Mouse (Mus musculus): ENCODE results near the gene Apol9a.

The Apol9a gene

GRCm38 (mm10) chr15:77377419-77377818 lies 33.5 kb downstream of the Apol9a start:
- DNase-seq (ENCODE audit: low read depth, low spot score): no peak

- no peak for DNase-seq (ENCODE audit: low read depth, low spot score)
Observed at GRCm38 (mm10) chr15:77376920-77377319, 34.0 kb downstream of the Apol9a start.

GRCm38 (mm10) chr15:77370588-77370987 lies 40.3 kb downstream of the Apol9a start:
- DNase-seq (ENCODE audit: low read depth, low spot score): no peak

GRCm38 (mm10) chr15:77369981-77370380 lies 41.0 kb downstream of the Apol9a start:
- no peak for DNase-seq (ENCODE audit: low read depth, low spot score)

GRCm38 (mm10) chr15:77368818-77369320 lies 42.1 kb downstream of the Apol9a start:
- DNase-seq (ENCODE audit: low read depth, low spot score): no peak

GRCm38 (mm10) chr15:77368148-77368547 lies 42.8 kb downstream of the Apol9a start:
- DNase-seq (ENCODE audit: low read depth, low spot score): peak; percentile 85

GRCm38 (mm10) chr15:77367504-77367903 lies 43.4 kb downstream of the Apol9a start:
- no peak for DNase-seq (ENCODE audit: low read depth, low spot score)

GRCm38 (mm10) chr15:77366706-77367484 lies 44.0 kb downstream of the Apol9a start:
- DNase-seq (ENCODE audit: low read depth, low spot score): peak; percentile 56

GRCm38 (mm10) chr15:77365700-77366570 lies 45.0 kb downstream of the Apol9a start:
- no peak for DNase-seq (ENCODE audit: low read depth, low spot score)

GRCm38 (mm10) chr15:77364026-77364425 lies 46.9 kb downstream of the Apol9a start:
- DNase-seq (ENCODE audit: low read depth, low spot score): no peak

- no peak for DNase-seq (ENCODE audit: low read depth, low spot score)
Observed at GRCm38 (mm10) chr15:77363578-77363977, 47.4 kb downstream of the Apol9a start.

GRCm38 (mm10) chr15:77362952-77363351 lies 48.0 kb downstream of the Apol9a start:
- DNase-seq (ENCODE audit: low read depth, low spot score): no peak

GRCm38 (mm10) chr15:77359905-77360304 lies 51.0 kb downstream of the Apol9a start:
- DNase-seq (ENCODE audit: low read depth, low spot score): no peak

GRCm38 (mm10) chr15:77359486-77359885 lies 51.4 kb downstream of the Apol9a start:
- DNase-seq (ENCODE audit: low read depth, low spot score): no peak

GRCm38 (mm10) chr15:77359084-77359483 lies 51.9 kb downstream of the Apol9a start:
- DNase-seq (ENCODE audit: low read depth, low spot score): no peak

- DNase-seq (ENCODE audit: low read depth, low spot score): peak; percentile 61
Observed at GRCm38 (mm10) chr15:77358320-77359040, 52.5 kb downstream of the Apol9a start.

- no peak for DNase-seq (ENCODE audit: low read depth, low spot score)
Observed at GRCm38 (mm10) chr15:77356248-77356810, 54.6 kb downstream of the Apol9a start.

- DNase-seq (ENCODE audit: low read depth, low spot score): no peak
Observed at GRCm38 (mm10) chr15:77354848-77355551, 55.9 kb downstream of the Apol9a start.

GRCm38 (mm10) chr15:77354496-77354847 lies 56.5 kb downstream of the Apol9a start:
- DNase-seq (ENCODE audit: low read depth, low spot score): no peak
